Mouse (Mus musculus) lung, embryonic 15.5 days (tissue): ENCODE data around the gene Vim. TPM values are rescaled to one million over a fixed set of nuclear protein-coding genes. Genes with fewer than 3 reads are reported as not detected.

Experiments
- ATAC-seq: fragments of 200-750 bp; cut with Nextera tagmentation; 2 replicates; pipeline ENCODE4 v1.8.0; 2017; ENCODE audit warnings: moderate number of reproducible peaks, borderline replicate concordance; ENCODE audit not compliant: low FRiP score, low TSS enrichment; ENCODE audit errors: extremely low read depth
- H3K27ac ChIP-seq: fragments of 300-500 bp; sonication (generic); 2 replicates; pipeline ENCODE4 v1.5.1; 2015; ENCODE audit warnings: moderate library complexity, mild to moderate bottlenecking, inconsistent platforms
- H3K27me3 ChIP-seq: fragments of 300-500 bp; sonication (generic); 2 replicates; pipeline ENCODE4 v1.6.1; 2015; ENCODE audit warnings: inconsistent platforms
- H3K36me3 ChIP-seq: fragments of 300-500 bp; sonication (generic); 2 replicates; pipeline ENCODE4 v1.6.1; 2015; ENCODE audit warnings: inconsistent platforms
- H3K4me1 ChIP-seq: fragments of 300-500 bp; sonication (generic); 2 replicates; pipeline ENCODE4 v1.6.1; 2015; ENCODE audit warnings: inconsistent platforms
- H3K4me2 ChIP-seq: fragments of 300-500 bp; sonication (generic); 2 replicates; pipeline ENCODE4 v1.6.1; 2015; ENCODE audit warnings: inconsistent platforms, mild to moderate bottlenecking, moderate library complexity
- H3K4me3 ChIP-seq: fragments of 300-500 bp; sonication (generic); 2 replicates; pipeline ENCODE4 v1.5.1; 2015; ENCODE audit warnings: mild to moderate bottlenecking, inconsistent platforms
- H3K9ac ChIP-seq: fragments of 300-500 bp; sonication (generic); 2 replicates; pipeline ENCODE4 v1.6.1; 2015; ENCODE audit warnings: inconsistent platforms
- H3K9me3 ChIP-seq: fragments of 300-500 bp; sonication (generic); 2 replicates; pipeline ENCODE4 v1.6.1; 2016; ENCODE audit warnings: inconsistent platforms
- WGBS: fragments of 180-500 bp; shearing (Covaris S2); methylation state at CpG from one replicate; pipeline ENCODE4 v1.1.7; 2015; 5-methylcytosine and 5-hydroxymethylcytosine counted together
- polyA plus RNA-seq: library from polyadenylated mRNA; unstranded; fragments of >200 nt; fragmentation: Nextera tagmentation; extraction: Ambion mirVana; gene quantifications from 2 replicates; pipeline ENCODE4 v1.2.1, GENCODE M21; 2015

Gene Vim
- polyA plus RNA-seq, 1 experiment from 2014 or later = 870 TPM

- Histone ChIP-seq H3K4me2 (peak overlapping the region; percentile 66), H3K9me3 (no peaks in the 10 kb centered on the region), H3K4me1 (peaks cover 6% of the 10 kb centered on the region; the same call in 1 of the 2 replicates), H3K36me3 (no peaks in the 10 kb centered on the region), H3K27ac (peak overlapping the region; percentile 97), H3K4me3 (peak overlapping the region; percentile 66), H3K27me3 (no peaks in the 10 kb centered on the region), H3K9ac (peak overlapping the region; percentile 70)
- ATAC-seq = peak; percentile 17; the same call in 1 of the 2 replicates
- WGBS = 24% methylated on average over 8 of the region's 8 CpGs
These were observed 30.1 kb upstream of the Vim start for GRCm38 (mm10) chr2:13543519-13544124.

GRCm38 (mm10) chr2:13544193-13544824 lies 29.4 kb upstream of the Vim start, which contains the start of gene Trdmt1:
Gene Trdmt1, minus strand, starts transcription at chr2:13544668.
- Histone ChIP-seq H3K9ac (peak within 1 kb of the TSS; percentile 70), H3K4me2 (peak within 1 kb of the TSS; percentile 66), H3K27ac (peak within 1 kb of the TSS; percentile 97), H3K27me3 (no peaks in the 10 kb centered on the region), H3K4me3 (peak within 1 kb of the TSS; percentile 66), H3K36me3 (no peaks in the 10 kb centered on the region), H3K9me3 (no peaks in the 10 kb centered on the region), H3K4me1 (peaks cover 6% of the 10 kb centered on the region; the same call in 1 of the 2 replicates)
- ATAC-seq = peak; percentile 99
- under 1% methylated on average over 39 of the region's 39 CpGs for WGBS

- peaks cover 8% of the 10 kb centered on the region; the same call in 1 of the 2 replicates for H3K4me1 ChIP-seq
- H3K27me3 ChIP-seq = no peaks in the 10 kb centered on the region
- no peaks in the 10 kb centered on the region for H3K36me3 ChIP-seq
- no peak overlapping the region for H3K27ac ChIP-seq
- H3K4me2 ChIP-seq = no peak overlapping the region
- WGBS = 56% methylated on average over 3 of the region's 3 CpGs
- ATAC-seq = no peak
- no peak overlapping the region for H3K9ac ChIP-seq
- no peaks in the 10 kb centered on the region for H3K9me3 ChIP-seq
- no peak overlapping the region for H3K4me3 ChIP-seq
These were observed 25.0 kb upstream of the Vim start for GRCm38 (mm10) chr2:13548749-13549148.

- 23% methylated on average over 2 of the region's 2 CpGs for WGBS
These were observed 19.8 kb upstream of the Vim start for GRCm38 (mm10) chr2:13553966-13554365.

GRCm38 (mm10) chr2:13556239-13556638 lies 17.5 kb upstream of the Vim start:
- H3K27me3 ChIP-seq = no peaks in the 10 kb centered on the region
- no peaks in the 10 kb centered on the region for H3K36me3 ChIP-seq
- 0 out of 2 replicates have a peak, but pooled peaks cover 4% of the 10 kb centered on the region for H3K4me1 ChIP-seq
- H3K27ac ChIP-seq = no peak overlapping the region
- H3K9ac ChIP-seq = no peak overlapping the region
- no peak overlapping the region for H3K4me2 ChIP-seq
- H3K9me3 ChIP-seq = no peaks in the 10 kb centered on the region
- no peak for ATAC-seq
- H3K4me3 ChIP-seq = no peak overlapping the region

More at GRCm38 (mm10) chr2:13553966-13554365, 19.8 kb upstream of the Vim start:
- no peak overlapping the region for H3K27ac ChIP-seq
- no peaks in the 10 kb centered on the region for H3K27me3 ChIP-seq
- H3K4me2 ChIP-seq = no peak overlapping the region
- no peak for ATAC-seq
- H3K4me3 ChIP-seq = no peak overlapping the region
- no peaks in the 10 kb centered on the region for H3K9me3 ChIP-seq
- no peaks in the 10 kb centered on the region for H3K36me3 ChIP-seq
- peaks cover 7% of the 10 kb centered on the region; the same call in 1 of the 2 replicates for H3K4me1 ChIP-seq
- no peak overlapping the region for H3K9ac ChIP-seq

GRCm38 (mm10) chr2:13557145-13558030 lies 16.3 kb upstream of the Vim start:
- no peak overlapping the region for H3K27ac ChIP-seq
- H3K9ac ChIP-seq = no peak overlapping the region
- H3K36me3 ChIP-seq = no peaks in the 10 kb centered on the region
- no peak overlapping the region for H3K4me3 ChIP-seq
- H3K27me3 ChIP-seq = no peaks in the 10 kb centered on the region
- WGBS = 72% methylated on average over 9 of the region's 9 CpGs
- H3K4me1 ChIP-seq = 0 out of 2 replicates have a peak, but pooled peaks cover 4% of the 10 kb centered on the region
- ATAC-seq = no peak
- no peak overlapping the region for H3K4me2 ChIP-seq
- H3K9me3 ChIP-seq = no peaks in the 10 kb centered on the region

- Histone ChIP-seq H3K4me3 (no peak overlapping the region), H3K4me1 (0 out of 2 replicates have a peak, but pooled peaks cover 4% of the 10 kb centered on the region), H3K27ac (no peak overlapping the region), H3K4me2 (no peak overlapping the region), H3K9ac (no peak overlapping the region), H3K27me3 (no peaks in the 10 kb centered on the region), H3K9me3 (no peaks in the 10 kb centered on the region), H3K36me3 (no peaks in the 10 kb centered on the region)
- 42% methylated on average over 5 of the region's 5 CpGs for WGBS
- no peak for ATAC-seq
These were observed 15.0 kb upstream of the Vim start for GRCm38 (mm10) chr2:13558607-13559262.

- Histone ChIP-seq H3K4me1 (0 out of 2 replicates have a peak, but pooled peaks cover under 1% of the 10 kb centered on the region), H3K27me3 (no peaks in the 10 kb centered on the region), H3K4me3 (no peak overlapping the region), H3K27ac (no peak overlapping the region), H3K9ac (no peak overlapping the region), H3K36me3 (no peaks in the 10 kb centered on the region), H3K4me2 (no peak overlapping the region), H3K9me3 (no peaks in the 10 kb centered on the region)
- WGBS = 79% methylated on average over 5 of the region's 5 CpGs
- ATAC-seq = no peak
These were observed 14.4 kb upstream of the Vim start for GRCm38 (mm10) chr2:13559303-13559702.

- Histone ChIP-seq H3K4me3 (no peak overlapping the region), H3K4me2 (no peak overlapping the region), H3K9ac (no peak overlapping the region), H3K27ac (no peak overlapping the region), H3K36me3 (no peaks in the 10 kb centered on the region), H3K4me1 (no peaks in the 10 kb centered on the region), H3K9me3 (no peaks in the 10 kb centered on the region), H3K27me3 (no peaks in the 10 kb centered on the region)
- WGBS = 81% methylated on average over 5 of the region's 5 CpGs
- ATAC-seq = no peak
These were observed 14.0 kb upstream of the Vim start for GRCm38 (mm10) chr2:13559729-13560128.

- H3K4me2 ChIP-seq = no peak overlapping the region
- no peak for ATAC-seq
- 73% methylated on average over 2 of the region's 2 CpGs for WGBS
- no peak overlapping the region for H3K4me3 ChIP-seq
- no peaks in the 10 kb centered on the region for H3K9me3 ChIP-seq
- H3K4me1 ChIP-seq = no peaks in the 10 kb centered on the region
- H3K27ac ChIP-seq = no peak overlapping the region
- H3K27me3 ChIP-seq = no peaks in the 10 kb centered on the region
- H3K36me3 ChIP-seq = no peaks in the 10 kb centered on the region
- H3K9ac ChIP-seq = no peak overlapping the region
These were observed 13.3 kb upstream of the Vim start for GRCm38 (mm10) chr2:13560396-13560795.

GRCm38 (mm10) chr2:13570122-13570521 lies 3.6 kb upstream of the Vim start:
- H3K4me3 ChIP-seq = no peak overlapping the region
- ATAC-seq = no peak
- no peak overlapping the region for H3K27ac ChIP-seq
- H3K4me1 ChIP-seq = peaks cover 12% of the 10 kb centered on the region
- no peaks in the 10 kb centered on the region for H3K9me3 ChIP-seq
- H3K4me2 ChIP-seq = no peak overlapping the region
- H3K9ac ChIP-seq = no peak overlapping the region
- WGBS = 67% methylated on average over 2 of the region's 2 CpGs
- no peaks in the 10 kb centered on the region for H3K36me3 ChIP-seq
- no peaks in the 10 kb centered on the region for H3K27me3 ChIP-seq
